Mouse (Mus musculus): ENCODE measurements around the gene Asb1. TPM values are rescaled to one million over a fixed set of nuclear protein-coding genes. Genes with fewer than 3 reads are reported as not detected.

The Asb1 gene
- total RNA-seq (2021) = 10 to 100 TPM; 32.4 to 40.1 TPM
- long read RNA-seq, experiment 1, full-length matches to known transcripts = 26 of 31 reads
- long read RNA-seq, experiment 1, partial matches to known transcripts = 2 of 31 reads
- long read RNA-seq, experiment 1, other reads (novel, unspliced or antisense) = 3 of 31 reads
- long read RNA-seq, experiment 2, full-length matches to known transcripts = 36 of 52 reads
- long read RNA-seq, experiment 2, partial matches to known transcripts = 1 of 52 reads
- long read RNA-seq, experiment 2, other reads (novel, unspliced or antisense) = 15 of 52 reads

GRCm38 (mm10) chr1:91540271-91540826, at the start of gene Asb1:
Asb1 (plus strand) TSS chr1:91540544.
- peak; percentile 80 for TF ChIP-seq CTCF (conservative IDR thresholded peaks at IDR 0.05)
- peak within 1 kb of the TSS; percentile 75 for H3K27ac ChIP-seq

GRCm38 (mm10) chr1:91492740-91493139, 47.6 kb upstream of the Asb1 start:
- DNase-seq (ENCODE audit: low spot score in 2 of 2) = no peak
- no peak for TF ChIP-seq CTCF (conservative IDR thresholded peaks at IDR 0.05)
- no peak overlapping the region for H3K4me3 ChIP-seq
- no peak overlapping the region for H3K27ac ChIP-seq

More at GRCm38 (mm10) chr1:91540271-91540826, at the start of gene Asb1:
- DNase-seq (ENCODE audit: low spot score in 2 of 2) = peak; percentile 91 to 96
- peak within 1 kb of the TSS; percentile 88 for H3K4me3 ChIP-seq

- Histone ChIP-seq H3K4me3 (peak overlapping the region; percentile 98), H3K27ac (peak overlapping the region; percentile 69)
- TF ChIP-seq CTCF (conservative IDR thresholded peaks at IDR 0.05) = no peak
- DNase-seq (ENCODE audit: low spot score in 2 of 2) = no peak
These were observed 46.4 kb upstream of the Asb1 start for GRCm38 (mm10) chr1:91493938-91494337.

GRCm38 (mm10) chr1:91494457-91495140, 45.7 kb upstream of the Asb1 start, which contains the start of gene Traf3ip1:
Traf3ip1 (plus strand) TSS chr1:91494647.
- TF ChIP-seq CTCF (conservative IDR thresholded peaks at IDR 0.05) = no peak; the same call in 1 of the 2 replicates
- DNase-seq (ENCODE audit: low spot score in 2 of 2) = peak; percentile 90 to 92
- peak within 1 kb of the TSS; percentile 86 for H3K27ac ChIP-seq
- H3K4me3 ChIP-seq = peak within 1 kb of the TSS; percentile 98

- peak overlapping the region; percentile 98 for H3K4me3 ChIP-seq
- H3K27ac ChIP-seq = no peak overlapping the region; the same call in 1 of the 2 replicates
- TF ChIP-seq CTCF (conservative IDR thresholded peaks at IDR 0.05) = no peak
- DNase-seq (ENCODE audit: low spot score in 2 of 2) = no peak
These were observed 45.0 kb upstream of the Asb1 start for GRCm38 (mm10) chr1:91495321-91495720.

GRCm38 (mm10) chr1:91498579-91498978, 41.8 kb upstream of the Asb1 start:
- Histone ChIP-seq H3K27ac (no peak overlapping the region), H3K4me3 (no peak overlapping the region)
- TF ChIP-seq CTCF (conservative IDR thresholded peaks at IDR 0.05) = no peak
- no peak for DNase-seq (ENCODE audit: low spot score in 2 of 2)

GRCm38 (mm10) chr1:91504615-91505014, 35.7 kb upstream of the Asb1 start:
- Histone ChIP-seq H3K4me3 (no peak overlapping the region), H3K27ac (no peak overlapping the region)
- no peak for DNase-seq (ENCODE audit: low spot score in 2 of 2)
- TF ChIP-seq CTCF (conservative IDR thresholded peaks at IDR 0.05) = no peak

- H3K27ac ChIP-seq = no peak overlapping the region
- TF ChIP-seq CTCF (conservative IDR thresholded peaks at IDR 0.05) = peak; percentile 43
- DNase-seq (ENCODE audit: low spot score in 2 of 2) = no peak
- H3K4me3 ChIP-seq = no peak overlapping the region
These were observed 25.4 kb upstream of the Asb1 start for GRCm38 (mm10) chr1:91514916-91515315.

- TF ChIP-seq CTCF (conservative IDR thresholded peaks at IDR 0.05) = no peak
- no peak overlapping the region for H3K27ac ChIP-seq
- no peak for DNase-seq (ENCODE audit: low spot score in 2 of 2)
- H3K4me3 ChIP-seq = no peak overlapping the region
These were observed 24.7 kb upstream of the Asb1 start for GRCm38 (mm10) chr1:91515642-91516041.

- peak; percentile 55 to 77 for DNase-seq (ENCODE audit: low spot score in 2 of 2)
- Histone ChIP-seq H3K27ac (no peak overlapping the region), H3K4me3 (no peak overlapping the region)
- TF ChIP-seq CTCF (conservative IDR thresholded peaks at IDR 0.05) = peak; percentile 95
These were observed 16.6 kb upstream of the Asb1 start for GRCm38 (mm10) chr1:91523759-91524158.

- Histone ChIP-seq H3K4me3 (no peak overlapping the region), H3K27ac (no peak overlapping the region)
- DNase-seq (ENCODE audit: low spot score in 2 of 2) = no peak
- TF ChIP-seq CTCF (conservative IDR thresholded peaks at IDR 0.05) = no peak
These were observed 14.5 kb upstream of the Asb1 start for GRCm38 (mm10) chr1:91525838-91526237.

- TF ChIP-seq CTCF (conservative IDR thresholded peaks at IDR 0.05) = no peak
- H3K4me3 ChIP-seq = no peak overlapping the region
- no peak for DNase-seq (ENCODE audit: low spot score in 2 of 2)
- H3K27ac ChIP-seq = no peak overlapping the region
These were observed 10.2 kb upstream of the Asb1 start for GRCm38 (mm10) chr1:91530166-91530565.

GRCm38 (mm10) chr1:91532243-91532642, 8.1 kb upstream of the Asb1 start:
- no peak for TF ChIP-seq CTCF (conservative IDR thresholded peaks at IDR 0.05)
- Histone ChIP-seq H3K4me3 (no peak overlapping the region), H3K27ac (no peak overlapping the region)
- DNase-seq (ENCODE audit: low spot score in 2 of 2) = no peak

Measured in layer of hippocampus, adult 2 months (tissue).